Mouse (Mus musculus): ENCODE results near the gene Commd8. TPM values are rescaled to one million over a fixed set of nuclear protein-coding genes. Genes with fewer than 3 reads are reported as not detected.

Commd8 gene
- polyA plus RNA-seq, 1 experiment from 2014 or later, result 115 TPM

GRCm38 (mm10) chr5:72204507-72204906 lies 36.5 kb upstream of the Commd8 start:
- ATAC-seq, result no peak
- Histone ChIP-seq H3K9me3 (ENCODE audit: control insufficient read depth) (no peaks in the 10 kb centered on the region), H3K27ac (ENCODE audit: low read depth, low read length) (no peak overlapping the region), H3K4me2 (replicated peaks; ENCODE audit: low read depth) (no peak overlapping the region), H3K27me3 (replicated peaks; ENCODE audit: control insufficient read depth, insufficient read depth, low read length) (no peaks in the 10 kb centered on the region), H3K36me3 (ENCODE audit: control insufficient read depth, insufficient read depth) (no peaks in the 10 kb centered on the region), H3K4me1 (replicated peaks; ENCODE audit: control insufficient read depth, insufficient read depth, low read length) (no peaks in the 10 kb centered on the region), H3K4me3 (ENCODE audit: low read depth, low read length) (0 out of 2 replicates have a peak overlapping the region, but pooled peaks have one; percentile 65), H3K9ac (ENCODE audit: low read depth, low read length) (no peak overlapping the region)
- no peak for TF ChIP-seq CTCF (IDR thresholded peaks at IDR 0.05; ENCODE audit: low read depth)
- 78% methylated on average over 2 of the region's 2 CpGs for WGBS

GRCm38 (mm10) chr5:72203734-72204073 lies 35.7 kb upstream of the Commd8 start:
- no peak for TF ChIP-seq CTCF (IDR thresholded peaks at IDR 0.05; ENCODE audit: low read depth)
- 9% methylated on average over 10 of the region's 10 CpGs for WGBS
- Histone ChIP-seq H3K9ac (ENCODE audit: low read depth, low read length) (peak overlapping the region; percentile 31; the same call in 1 of the 2 replicates), H3K4me1 (replicated peaks; ENCODE audit: control insufficient read depth, insufficient read depth, low read length) (no peaks in the 10 kb centered on the region), H3K4me2 (replicated peaks; ENCODE audit: low read depth) (peak overlapping the region; percentile 92), H3K27me3 (replicated peaks; ENCODE audit: control insufficient read depth, insufficient read depth, low read length) (no peaks in the 10 kb centered on the region), H3K9me3 (ENCODE audit: control insufficient read depth) (no peaks in the 10 kb centered on the region), H3K4me3 (ENCODE audit: low read depth, low read length) (peak overlapping the region; percentile 65), H3K36me3 (ENCODE audit: control insufficient read depth, insufficient read depth) (no peaks in the 10 kb centered on the region), H3K27ac (ENCODE audit: low read depth, low read length) (peak overlapping the region; percentile 24; the same call in 1 of the 2 replicates)
- ATAC-seq, result no peak

- Histone ChIP-seq H3K36me3 (ENCODE audit: control insufficient read depth, insufficient read depth) (no peaks in the 10 kb centered on the region), H3K9ac (ENCODE audit: low read depth, low read length) (peak overlapping the region; percentile 31; the same call in 1 of the 2 replicates), H3K4me2 (replicated peaks; ENCODE audit: low read depth) (peak overlapping the region; percentile 92), H3K27me3 (replicated peaks; ENCODE audit: control insufficient read depth, insufficient read depth, low read length) (no peaks in the 10 kb centered on the region), H3K9me3 (ENCODE audit: control insufficient read depth) (no peaks in the 10 kb centered on the region), H3K4me3 (ENCODE audit: low read depth, low read length) (peak overlapping the region; percentile 65), H3K4me1 (replicated peaks; ENCODE audit: control insufficient read depth, insufficient read depth, low read length) (no peaks in the 10 kb centered on the region), H3K27ac (ENCODE audit: low read depth, low read length) (peak overlapping the region; percentile 24; the same call in 1 of the 2 replicates)
- ATAC-seq, result peak; percentile 93
- WGBS, result under 1% methylated on average over 32 of the region's 32 CpGs
- TF ChIP-seq CTCF (IDR thresholded peaks at IDR 0.05; ENCODE audit: low read depth), result peak; percentile 35
Observed at GRCm38 (mm10) chr5:72203028-72203733, 35.2 kb upstream of the Commd8 start.

GRCm38 (mm10) chr5:72202016-72202415 lies 34.0 kb upstream of the Commd8 start:
- Histone ChIP-seq H3K9me3 (ENCODE audit: control insufficient read depth) (no peaks in the 10 kb centered on the region), H3K36me3 (ENCODE audit: control insufficient read depth, insufficient read depth) (no peaks in the 10 kb centered on the region), H3K27ac (ENCODE audit: low read depth, low read length) (no peak overlapping the region), H3K4me3 (ENCODE audit: low read depth, low read length) (no peak overlapping the region), H3K9ac (ENCODE audit: low read depth, low read length) (no peak overlapping the region), H3K27me3 (replicated peaks; ENCODE audit: control insufficient read depth, insufficient read depth, low read length) (no peaks in the 10 kb centered on the region), H3K4me2 (replicated peaks; ENCODE audit: low read depth) (no peak overlapping the region), H3K4me1 (replicated peaks; ENCODE audit: control insufficient read depth, insufficient read depth, low read length) (no peaks in the 10 kb centered on the region)
- no peak for TF ChIP-seq CTCF (IDR thresholded peaks at IDR 0.05; ENCODE audit: low read depth)
- 64% methylated on average over 10 of the region's 10 CpGs for WGBS
- no peak for ATAC-seq

GRCm38 (mm10) chr5:72201600-72201999 lies 33.6 kb upstream of the Commd8 start:
- no peak overlapping the region for H3K4me2 ChIP-seq (replicated peaks; ENCODE audit: low read depth)
- no peaks in the 10 kb centered on the region for H3K36me3 ChIP-seq (ENCODE audit: control insufficient read depth, insufficient read depth)
- H3K27me3 ChIP-seq (replicated peaks; ENCODE audit: control insufficient read depth, insufficient read depth, low read length), result no peaks in the 10 kb centered on the region
- H3K4me3 ChIP-seq (ENCODE audit: low read depth, low read length), result no peak overlapping the region
- H3K9me3 ChIP-seq (ENCODE audit: control insufficient read depth), result no peaks in the 10 kb centered on the region
- ATAC-seq, result no peak
- TF ChIP-seq CTCF (IDR thresholded peaks at IDR 0.05; ENCODE audit: low read depth), result no peak
- no peak overlapping the region for H3K27ac ChIP-seq (ENCODE audit: low read depth, low read length)
- no peak overlapping the region for H3K9ac ChIP-seq (ENCODE audit: low read depth, low read length)
- WGBS, result 55% methylated on average over 7 of the region's 7 CpGs
- no peaks in the 10 kb centered on the region for H3K4me1 ChIP-seq (replicated peaks; ENCODE audit: control insufficient read depth, insufficient read depth, low read length)

- no peak for TF ChIP-seq CTCF (IDR thresholded peaks at IDR 0.05; ENCODE audit: low read depth)
- Histone ChIP-seq H3K9me3 (ENCODE audit: control insufficient read depth) (no peaks in the 10 kb centered on the region), H3K9ac (ENCODE audit: low read depth, low read length) (no peak overlapping the region), H3K27me3 (replicated peaks; ENCODE audit: control insufficient read depth, insufficient read depth, low read length) (no peaks in the 10 kb centered on the region), H3K27ac (ENCODE audit: low read depth, low read length) (no peak overlapping the region), H3K4me2 (replicated peaks; ENCODE audit: low read depth) (no peak overlapping the region), H3K36me3 (ENCODE audit: control insufficient read depth, insufficient read depth) (no peaks in the 10 kb centered on the region), H3K4me1 (replicated peaks; ENCODE audit: control insufficient read depth, insufficient read depth, low read length) (no peaks in the 10 kb centered on the region), H3K4me3 (ENCODE audit: low read depth, low read length) (no peak overlapping the region)
- 89% methylated on average over 1 of the region's 1 CpGs for WGBS
- ATAC-seq, result no peak
Observed at GRCm38 (mm10) chr5:72195442-72195841, 27.5 kb upstream of the Commd8 start.

All from intestine, postnatal 0 days (tissue).